Mouse (Mus musculus): Measurements from ENCODE around the gene Gm21818. TPM values are rescaled to one million over a fixed set of nuclear protein-coding genes. Genes with fewer than 3 reads are reported as not detected.
"Not testable (repeated sequence)": the region's sequence is repeated elsewhere in the genome, so short reads cannot be mapped to it uniquely, and the experiment has no call there.

Gm21818 gene
- polyA plus RNA-seq, 1 experiment from 2014 or later, result not detected

DNA sequence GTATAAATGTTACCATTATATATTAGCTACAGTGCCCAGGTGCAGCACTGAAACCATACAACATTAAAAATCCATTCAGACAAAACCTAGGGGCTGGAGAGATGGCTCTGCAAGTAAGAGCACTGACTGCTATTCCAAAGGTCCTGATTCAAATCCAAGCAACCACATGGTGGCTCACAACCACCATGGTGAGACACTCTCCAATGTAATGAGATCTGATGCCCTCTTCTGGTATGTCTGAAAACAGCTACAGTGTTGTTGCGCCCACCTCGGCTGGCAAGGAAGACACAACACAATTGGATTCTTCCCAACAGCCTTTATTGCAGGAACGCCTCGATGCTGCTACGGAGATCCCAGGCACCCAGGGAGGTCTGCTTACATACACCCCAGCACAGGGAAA, 48.7 kb downstream of the Gm21818 start:
- H3K9me3 ChIP-seq (ENCODE audit: control insufficient read depth, low read length); H3K4me2 ChIP-seq (ENCODE audit: low read depth, severe bottlenecking); ATAC-seq (ENCODE audit: insufficient number of reproducible peaks, low FRiP score, low TSS enrichment, low read depth); H3K27me3 ChIP-seq (ENCODE audit: control insufficient read depth, insufficient read depth, low read length); H3K4me3 ChIP-seq (ENCODE audit: low read depth, low read length); H3K4me1 ChIP-seq (ENCODE audit: control insufficient read depth, insufficient read depth, low read length); H3K27ac ChIP-seq (replicated peaks; ENCODE audit: low read depth, low read length); H3K36me3 ChIP-seq (ENCODE audit: control insufficient read depth, insufficient read depth, low read length); DNase-seq (ENCODE audit: low spot score); H3K9ac ChIP-seq (ENCODE audit: low read length): not testable (repeated sequence)
- 83% methylated on average over 5 of the region's 5 CpGs for WGBS

DNA sequence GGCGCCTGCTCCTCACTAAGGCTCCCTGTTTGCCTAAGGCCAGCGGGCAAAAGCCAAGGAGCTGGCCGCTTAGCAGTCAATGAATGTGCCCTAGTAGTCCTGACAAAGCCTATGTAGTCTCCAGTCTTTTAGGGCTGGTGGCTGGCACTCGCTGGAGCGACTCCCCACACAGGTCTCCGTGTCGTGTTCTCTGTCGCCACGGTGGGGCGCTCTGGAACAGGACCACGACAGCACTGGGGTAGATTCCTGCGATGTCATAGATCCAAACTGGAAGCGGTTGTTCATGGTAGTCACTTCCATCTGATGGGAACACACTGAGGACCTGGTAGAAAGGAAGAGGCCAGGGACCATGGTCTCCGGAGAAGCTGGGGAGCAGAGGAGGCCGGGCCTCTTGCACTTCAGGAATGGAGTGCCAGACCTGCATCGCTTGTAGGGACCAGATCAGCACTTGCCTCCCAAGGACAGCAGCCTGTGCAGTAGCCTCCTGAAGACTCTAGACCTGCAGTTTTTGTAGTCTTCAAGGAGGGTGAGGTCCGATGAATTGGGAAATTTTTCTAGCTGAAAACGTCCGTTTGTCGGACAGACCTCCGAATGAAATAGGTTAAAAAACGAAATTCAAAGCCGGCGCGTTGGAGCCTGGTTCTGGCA, 50.9 kb downstream of the Gm21818 start:
- H3K27me3 ChIP-seq (ENCODE audit: control insufficient read depth, insufficient read depth, low read length); DNase-seq (ENCODE audit: low spot score); H3K4me1 ChIP-seq (ENCODE audit: control insufficient read depth, insufficient read depth, low read length); H3K27ac ChIP-seq (replicated peaks; ENCODE audit: low read depth, low read length); H3K4me3 ChIP-seq (ENCODE audit: low read depth, low read length); H3K36me3 ChIP-seq (ENCODE audit: control insufficient read depth, insufficient read depth, low read length); H3K9ac ChIP-seq (ENCODE audit: low read length); H3K9me3 ChIP-seq (ENCODE audit: control insufficient read depth, low read length); ATAC-seq (ENCODE audit: insufficient number of reproducible peaks, low FRiP score, low TSS enrichment, low read depth); H3K4me2 ChIP-seq (ENCODE audit: low read depth, severe bottlenecking): not testable (repeated sequence)
- 91% methylated on average over 16 of the region's 25 CpGs for WGBS

Other genes starting within 250 kb of the Gm21818 start
- gene Gm21761, start 243.2 kb upstream of the Gm21818 start, polyA plus RNA-seq (2014; fragmentation: Nextera tagmentation; extraction: Ambion mirVana), result not detected in 2 replicates
- not detected in 2 replicates for gene B020031M17Rik, start 221.6 kb upstream of the Gm21818 start, polyA plus RNA-seq (2014; fragmentation: Nextera tagmentation; extraction: Ambion mirVana)
- gene Gm36079, start 145.4 kb upstream of the Gm21818 start, polyA plus RNA-seq (2014; fragmentation: Nextera tagmentation; extraction: Ambion mirVana), result not detected in 2 replicates
- not detected in 2 replicates for gene Gm21188, start 120.2 kb upstream of the Gm21818 start, polyA plus RNA-seq (2014; fragmentation: Nextera tagmentation; extraction: Ambion mirVana)
- gene Gm20767, start 32.2 kb upstream of the Gm21818 start, polyA plus RNA-seq (2014; fragmentation: Nextera tagmentation; extraction: Ambion mirVana), result not detected in 2 replicates
- not detected in 2 replicates for gene Gm21762, start 43.5 kb downstream of the Gm21818 start, polyA plus RNA-seq (2014; fragmentation: Nextera tagmentation; extraction: Ambion mirVana)
- gene Gm21731, start 66.7 kb downstream of the Gm21818 start, polyA plus RNA-seq (2014; fragmentation: Nextera tagmentation; extraction: Ambion mirVana), result not detected in 2 replicates
- not detected in 2 replicates for gene AF067061, start 90.7 kb downstream of the Gm21818 start, polyA plus RNA-seq (2014; fragmentation: Nextera tagmentation; extraction: Ambion mirVana)
- 0.23 TPM in 1 of 2 replicates, not detected in the other for gene BC147527, start 128.0 kb downstream of the Gm21818 start, polyA plus RNA-seq (2014; fragmentation: Nextera tagmentation; extraction: Ambion mirVana)
- gene Tcstv3, start 144.4 kb downstream of the Gm21818 start, polyA plus RNA-seq (2014; fragmentation: Nextera tagmentation; extraction: Ambion mirVana), result not detected in 2 replicates

Measured in limb, embryonic 11.5 days (tissue).